Mouse (Mus musculus) urinary bladder, postnatal 10 days (tissue): Measurements from ENCODE around the gene Angptl4.
"Not testable (repeated sequence)": the region's sequence is repeated elsewhere in the genome, so short reads cannot be mapped to it uniquely, and the experiment has no call there.

Experiments
- DNase-seq: peaks from one replicate; pipeline ENCODE4 v3.0.0; 2022; ENCODE audit warnings: low spot score

Gene Angptl4

GRCm38 (mm10) chr17:33755418-33756107 lies 26.1 kb downstream of the Angptl4 start:
- DNase-seq: no peak

DNA sequence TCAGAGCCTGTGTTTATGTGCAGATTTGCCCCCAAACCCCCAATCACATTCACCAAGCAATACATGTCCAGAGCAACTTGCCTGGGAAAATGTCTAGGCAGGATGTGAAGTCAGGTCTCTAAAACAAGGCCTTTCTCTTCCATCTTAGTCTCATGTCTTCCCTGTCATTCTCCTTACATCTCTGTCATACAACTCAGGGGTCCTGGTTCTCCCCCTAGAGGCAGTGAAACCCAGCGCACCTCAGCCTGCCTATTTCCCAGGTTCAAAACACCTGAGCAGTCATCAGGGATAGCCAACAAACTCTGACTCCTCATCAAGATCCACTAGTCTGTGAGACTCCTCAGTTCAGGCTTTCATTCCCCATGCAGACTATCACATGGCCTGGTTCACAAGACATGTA lies 27.0 kb downstream of the Angptl4 start:
- DNase-seq: no peak

DNA sequence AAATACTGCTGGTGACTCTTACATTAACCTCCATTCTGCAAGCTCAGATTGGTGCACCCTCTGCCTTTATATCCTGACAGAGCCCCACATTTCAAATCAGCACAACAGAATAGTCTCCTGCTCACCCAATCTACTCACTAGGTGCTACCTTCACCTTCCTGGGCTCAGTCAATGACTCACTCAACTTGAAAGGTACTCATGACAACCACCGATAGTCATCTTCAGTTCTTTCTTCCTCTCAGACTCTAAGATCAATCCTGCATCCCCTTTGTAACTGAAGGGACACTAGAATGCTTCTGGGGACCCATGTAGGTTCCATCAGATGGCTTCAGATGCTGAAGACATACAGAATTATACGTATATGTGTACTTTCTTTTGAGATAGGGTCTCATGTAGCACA lies 29.3 kb downstream of the Angptl4 start:
- no peak for DNase-seq

- no peak for DNase-seq
Observed at GRCm38 (mm10) chr17:33751181-33751580, 30.4 kb downstream of the Angptl4 start.

DNA sequence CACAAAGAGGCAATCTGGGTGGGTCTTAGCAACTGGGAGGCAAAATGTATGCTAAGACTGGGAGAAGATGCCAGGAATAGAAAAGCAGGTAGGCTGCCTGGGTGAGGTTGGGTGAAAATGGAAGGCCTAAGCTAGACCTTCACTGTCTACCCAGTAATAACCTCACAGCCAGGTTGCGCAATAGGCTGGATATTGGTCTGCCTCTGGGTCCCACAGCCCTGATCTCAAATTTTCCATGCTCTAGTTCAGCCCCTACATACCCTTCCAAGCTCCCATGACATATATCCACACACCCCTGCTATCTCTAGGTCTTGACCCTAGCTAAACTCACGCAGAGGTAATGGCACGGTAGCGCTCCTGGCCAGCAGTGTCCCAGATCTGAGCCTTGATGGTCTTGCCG lies 32.2 kb downstream of the Angptl4 start:
- no peak for DNase-seq

GRCm38 (mm10) chr17:33746011-33746410 lies 35.6 kb downstream of the Angptl4 start:
- DNase-seq: no peak

DNA sequence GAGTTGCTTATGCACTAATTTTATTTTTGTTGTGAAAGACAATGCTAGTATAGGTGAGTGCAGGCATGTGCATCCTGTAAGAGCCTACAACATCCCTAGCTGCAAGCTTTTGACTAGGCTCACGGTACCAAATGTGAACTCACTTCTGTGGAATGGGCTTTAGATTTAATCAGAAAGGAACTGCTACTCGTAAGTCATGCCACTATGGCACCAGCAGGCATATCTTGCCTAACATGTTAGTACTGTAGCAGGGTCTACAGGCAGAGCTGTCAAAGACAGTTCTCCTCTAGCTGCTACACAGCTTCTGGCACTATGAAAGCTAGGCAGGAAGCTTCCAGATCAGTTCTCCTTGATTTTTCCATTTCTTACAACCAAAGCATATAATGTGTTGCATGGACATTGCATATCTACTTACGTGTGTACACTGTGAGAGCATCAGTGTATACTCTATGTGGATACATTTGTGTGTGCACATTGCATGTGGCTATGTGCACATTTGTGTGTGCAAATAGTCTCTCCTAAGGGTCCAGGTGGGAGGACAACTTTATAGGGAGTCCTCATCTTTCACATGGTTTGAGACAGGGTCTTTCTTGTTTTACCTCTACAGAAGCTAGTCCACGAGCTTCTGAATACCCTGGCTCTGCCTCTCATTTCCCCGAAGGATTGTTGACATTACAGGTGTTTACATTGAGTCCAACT lies 36.8 kb downstream of the Angptl4 start:
- no peak for DNase-seq

GRCm38 (mm10) chr17:33742420-33742819 lies 39.2 kb downstream of the Angptl4 start:
- no peak for DNase-seq

- not testable (repeated sequence) for DNase-seq
Observed at GRCm38 (mm10) chr17:33733526-33733925, 48.1 kb downstream of the Angptl4 start.

GRCm38 (mm10) chr17:33732556-33733083 lies 49.0 kb downstream of the Angptl4 start:
- DNase-seq: not testable (repeated sequence)

DNA sequence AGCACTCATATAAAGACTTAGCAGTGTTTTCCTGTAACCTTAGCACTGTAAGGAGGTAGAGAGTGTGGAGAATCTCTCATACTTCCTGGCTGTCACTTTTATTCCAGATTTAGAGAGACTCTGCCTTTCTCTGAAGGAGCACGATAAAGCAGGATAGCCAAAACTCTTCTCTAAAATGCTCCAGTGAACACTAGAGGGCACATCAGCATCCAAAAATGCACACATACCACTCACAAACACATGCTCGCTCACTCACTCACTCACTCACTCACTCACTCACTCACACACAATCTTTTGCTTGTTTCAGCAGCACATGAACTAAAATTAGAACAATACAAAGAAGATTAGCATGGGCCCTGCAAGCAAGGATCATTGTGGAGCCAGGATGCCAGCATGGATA lies 52.4 kb downstream of the Angptl4 start:
- DNase-seq: no peak

- no peak for DNase-seq
Observed at GRCm38 (mm10) chr17:33728396-33728795, 53.2 kb downstream of the Angptl4 start.
